Mouse (Mus musculus) limb, embryonic 11.5 days (tissue): ENCODE measurements around the gene Fgf8. TPM values are rescaled to one million over a fixed set of nuclear protein-coding genes. Genes with fewer than 3 reads are reported as not detected.

Source experiments
- ATAC-seq: fragments of 200-750 bp; cut with Nextera tagmentation; 2 replicates; pipeline ENCODE4 v1.8.0; 2017; ENCODE audit warnings: low read depth; ENCODE audit not compliant: insufficient number of reproducible peaks, low FRiP score, low TSS enrichment
- DNase-seq: peaks from one replicate; pipeline ENCODE4 v3.0.0-alpha.2; 2015; ENCODE audit warnings: low spot score
- H3K27ac ChIP-seq: fragments of 300-500 bp; sonication (generic); replicated peaks from 2 replicates; pipeline ENCODE4 v1.5.1; 2014; ENCODE audit warnings: low read depth, mild to moderate bottlenecking, low read length
- H3K27me3 ChIP-seq: fragments of 300-500 bp; sonication (generic); 2 replicates; pipeline ENCODE4 v1.6.1; 2014; ENCODE audit warnings: mild to moderate bottlenecking, low read length, mixed read lengths; ENCODE audit not compliant: control insufficient read depth, insufficient read depth
- H3K36me3 ChIP-seq: fragments of 300-500 bp; sonication (generic); 2 replicates; pipeline ENCODE4 v1.6.1; 2014; ENCODE audit warnings: mild to moderate bottlenecking, low read length, moderate library complexity, mixed read lengths; ENCODE audit not compliant: control insufficient read depth, insufficient read depth
- H3K4me1 ChIP-seq: fragments of 300-500 bp; sonication (generic); 2 replicates; pipeline ENCODE4 v1.6.1; 2014; ENCODE audit warnings: low read length, mixed read lengths; ENCODE audit not compliant: control insufficient read depth, insufficient read depth
- H3K4me2 ChIP-seq: fragments of 300-500 bp; sonication (generic); 2 replicates; pipeline ENCODE4 v1.6.1; 2014; ENCODE audit warnings: low read depth, mild to moderate bottlenecking, moderate library complexity; ENCODE audit not compliant: severe bottlenecking
- H3K4me3 ChIP-seq: fragments of 300-500 bp; sonication (generic); 2 replicates; pipeline ENCODE4 v1.5.1; 2014; ENCODE audit warnings: low read depth, low read length
- H3K9ac ChIP-seq: fragments of 300-500 bp; sonication (generic); 2 replicates; pipeline ENCODE4 v1.6.1; 2014; ENCODE audit warnings: mild to moderate bottlenecking, low read length
- H3K9me3 ChIP-seq: fragments of 300-500 bp; sonication (generic); 2 replicates; pipeline ENCODE4 v1.6.1; 2016; ENCODE audit warnings: low read length; ENCODE audit not compliant: control insufficient read depth
- WGBS: fragments of 180-500 bp; shearing (Covaris S2); extraction: QIAGEN DNeasy Blood & Tissue Kit; methylation state at CpG from one replicate; pipeline ENCODE4 v1.1.7; 2014; 5-methylcytosine and 5-hydroxymethylcytosine counted together
- polyA plus RNA-seq: library from polyadenylated mRNA; unstranded; fragments of >200 nt; fragmentation: Nextera tagmentation; extraction: Ambion mirVana; gene quantifications from 2 replicates; pipeline ENCODE4 v1.2.1, GENCODE M21; 2014

The Fgf8 gene
- polyA plus RNA-seq, 1 experiment from 2014 or later, result 46.1 TPM

DNA sequence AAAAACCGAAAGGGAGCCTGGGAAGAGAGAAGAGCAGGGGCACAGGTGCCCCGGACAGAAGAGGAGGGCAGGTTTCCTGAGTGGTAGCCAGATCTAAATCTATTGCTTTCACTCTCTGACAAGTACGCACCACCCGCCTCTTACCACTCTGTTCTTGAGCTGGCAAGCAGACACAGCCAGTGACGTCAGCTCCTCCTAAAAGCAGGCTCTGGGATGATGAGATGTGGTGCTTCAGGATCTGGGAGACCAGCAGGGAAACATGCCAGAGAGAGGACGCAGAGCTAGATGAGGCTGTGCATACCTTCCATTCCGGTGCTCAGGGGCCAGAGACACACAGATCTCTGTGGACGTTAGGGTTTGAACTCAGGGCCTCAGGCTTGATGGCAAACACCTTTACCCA, 50.5 kb downstream of the Fgf8 start:
- Histone ChIP-seq H3K4me2 (no peak overlapping the region), H3K27ac (no peak overlapping the region), H3K27me3 (no peaks in the 10 kb centered on the region), H3K9ac (no peak overlapping the region), H3K36me3 (no peaks in the 10 kb centered on the region), H3K4me1 (peaks cover 6% of the 10 kb centered on the region), H3K4me3 (no peak overlapping the region), H3K9me3 (no peaks in the 10 kb centered on the region)
- no peak for DNase-seq
- ATAC-seq, result no peak
- WGBS, result 86% methylated on average over 8 of the region's 8 CpGs

DNA sequence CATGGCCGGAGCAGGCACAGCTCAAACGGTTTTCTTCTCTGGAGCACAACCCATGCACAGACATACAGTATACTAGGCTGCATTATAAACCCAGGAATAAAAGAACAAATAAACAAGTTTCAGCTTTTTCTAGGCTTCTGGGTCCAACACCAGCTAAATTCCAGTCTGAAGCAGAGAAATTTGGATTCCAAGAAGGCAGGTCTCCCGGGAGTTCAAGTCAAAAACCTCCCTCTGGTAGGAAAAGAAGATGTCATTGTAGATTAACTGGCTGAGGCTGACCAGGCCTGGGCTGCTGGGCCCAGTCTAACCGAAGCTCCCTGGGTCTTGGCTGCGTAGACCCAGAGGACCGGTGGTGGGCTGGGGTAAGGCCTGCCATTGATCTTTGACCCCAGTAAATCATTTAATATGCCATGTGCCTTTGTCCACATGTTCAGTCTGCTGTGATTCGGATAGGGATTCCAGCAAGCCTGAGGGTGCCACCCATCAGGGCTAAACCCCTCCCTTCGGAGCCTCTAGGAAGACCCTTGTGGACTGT, 51.6 kb downstream of the Fgf8 start:
- Histone ChIP-seq H3K4me1 (peaks cover 6% of the 10 kb centered on the region), H3K27me3 (no peaks in the 10 kb centered on the region), H3K4me2 (no peak overlapping the region), H3K36me3 (no peaks in the 10 kb centered on the region), H3K9me3 (no peaks in the 10 kb centered on the region), H3K27ac (no peak overlapping the region), H3K9ac (no peak overlapping the region), H3K4me3 (no peak overlapping the region)
- ATAC-seq (no peak), DNase-seq (peak; percentile 29)
- 46% methylated on average over 8 of the region's 8 CpGs for whole genome bisulfite sequencing

DNA sequence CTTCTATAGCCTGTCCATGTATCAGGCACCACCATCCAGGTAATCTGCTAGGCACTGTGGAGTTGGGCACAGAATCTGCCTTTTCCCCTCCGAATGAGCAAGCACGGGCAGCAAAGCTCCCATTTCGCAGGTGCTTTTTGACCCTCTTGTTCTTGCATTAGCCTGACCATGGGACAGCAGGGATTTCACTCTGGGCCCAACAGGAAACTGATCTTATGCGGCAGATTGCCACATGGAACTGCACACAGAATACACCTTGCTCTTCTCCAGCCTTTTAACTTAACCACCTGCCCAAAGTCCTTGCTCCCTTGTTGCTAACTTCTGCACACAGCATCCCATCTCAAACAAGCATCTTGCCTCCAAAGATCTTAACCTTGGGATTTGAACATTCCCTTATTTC, 55.7 kb downstream of the Fgf8 start:
- peaks cover 6% of the 10 kb centered on the region for H3K4me1 ChIP-seq
- no peak overlapping the region for H3K4me3 ChIP-seq
- no peak overlapping the region for H3K27ac ChIP-seq
- 71% methylated on average over 4 of the region's 4 CpGs for WGBS
- H3K9ac ChIP-seq, result no peak overlapping the region
- no peak overlapping the region for H3K4me2 ChIP-seq
- H3K27me3 ChIP-seq, result no peaks in the 10 kb centered on the region
- H3K9me3 ChIP-seq, result no peaks in the 10 kb centered on the region
- DNase-seq (no peak), ATAC-seq (no peak)
- no peaks in the 10 kb centered on the region for H3K36me3 ChIP-seq

Other genes with a start within 250 kb of the Fgf8 start
- 19.7 and 21.4 TPM in 2 replicates for gene Poll, start 182.4 kb downstream of the Fgf8 start, polyA plus RNA-seq
- gene Gm17018, start 182.3 kb downstream of the Fgf8 start, polyA plus RNA-seq, result 51.6 and 52.0 TPM in 2 replicates
- 3.3 and 4.4 TPM in 2 replicates for gene Fbxw4, start 82.6 kb downstream of the Fgf8 start, polyA plus RNA-seq
- gene Npm3, start 6.7 kb upstream of the Fgf8 start, polyA plus RNA-seq, result 15.9 and 19.5 TPM in 2 replicates
- 65.5 and 75.1 TPM in 2 replicates for gene Mgea5, start 40.9 kb upstream of the Fgf8 start, polyA plus RNA-seq
- gene Kcnip2, start 73.1 kb upstream of the Fgf8 start, polyA plus RNA-seq, result 0.28 and 0.67 TPM in 2 replicates